Mouse (Mus musculus): ENCODE results near the gene Intu. TPM values are rescaled to one million over a fixed set of nuclear protein-coding genes. Genes with fewer than 3 reads are reported as not detected.

The Intu gene
- polyA plus RNA-seq (2012; rRNA removed), result 2.3 and 4.5 TPM in 2 replicates

DNA sequence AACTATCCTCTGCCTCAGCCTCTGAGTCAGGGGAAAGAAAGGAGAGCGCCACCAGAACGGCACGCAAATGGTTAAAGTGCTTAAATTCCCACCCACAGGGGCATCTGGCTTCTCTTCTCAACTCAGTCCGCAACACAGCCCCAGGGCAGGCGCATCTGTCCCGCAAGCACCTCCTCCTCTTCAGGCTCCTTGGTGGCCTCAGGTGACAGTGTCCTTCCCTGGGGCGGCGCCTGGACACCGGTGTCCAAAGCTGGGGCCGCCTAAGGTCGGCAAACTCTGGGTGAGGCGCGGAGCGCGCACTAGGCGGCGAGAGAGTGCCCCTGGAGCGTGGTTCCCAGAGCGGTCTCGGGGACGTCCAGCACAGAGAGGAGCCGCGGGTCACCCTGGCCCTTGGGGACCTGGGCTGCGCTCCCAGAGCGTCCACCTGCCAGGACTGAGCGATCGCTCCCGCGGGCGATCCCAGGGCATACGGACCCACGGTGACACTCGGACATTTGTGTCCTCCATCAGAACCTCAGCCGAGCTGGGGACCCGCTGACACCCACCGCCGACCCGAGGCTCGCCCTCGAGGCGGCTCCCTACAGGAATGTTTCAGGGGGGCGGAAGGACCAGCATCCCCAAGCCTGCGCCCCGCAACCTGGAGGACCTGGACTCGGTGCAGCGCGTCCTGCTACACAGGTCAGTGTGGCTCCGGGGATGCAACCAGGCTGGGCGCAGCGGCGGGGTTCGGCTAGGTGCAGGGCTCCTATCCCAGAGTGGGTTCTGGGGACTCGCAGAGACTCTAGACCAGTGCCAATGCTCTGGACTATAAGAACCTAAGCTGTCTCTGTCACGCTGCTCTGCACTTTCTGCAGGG lies at the start of gene Intu:
Intu (plus strand) TSS at position 1 of the 856 bp plus-strand sequence.
- DNase-seq (ENCODE audit: low read depth), result no peak

DNA sequence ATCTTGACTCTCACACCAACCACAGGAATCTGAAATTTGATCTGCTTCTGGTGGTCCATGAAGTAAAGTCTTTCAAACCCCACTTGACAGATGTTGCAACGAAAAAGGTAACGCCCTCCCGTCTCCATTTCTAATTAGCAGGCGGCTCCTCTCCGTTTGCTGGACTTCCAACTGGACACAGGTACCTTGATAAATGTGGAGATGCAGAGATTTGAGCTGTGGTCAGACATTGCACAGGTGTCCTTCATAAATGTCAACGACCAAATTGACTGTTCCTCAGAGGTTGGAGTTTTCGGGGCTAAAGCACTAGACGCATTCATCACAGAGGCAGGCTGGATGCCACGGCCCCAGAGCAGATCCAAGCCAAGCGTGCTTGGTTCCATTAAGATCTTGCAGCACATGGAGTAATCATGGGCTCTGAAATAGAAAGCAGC lies 47.8 kb upstream of the Intu start:
- no peak for DNase-seq (ENCODE audit: low read depth)

DNA sequence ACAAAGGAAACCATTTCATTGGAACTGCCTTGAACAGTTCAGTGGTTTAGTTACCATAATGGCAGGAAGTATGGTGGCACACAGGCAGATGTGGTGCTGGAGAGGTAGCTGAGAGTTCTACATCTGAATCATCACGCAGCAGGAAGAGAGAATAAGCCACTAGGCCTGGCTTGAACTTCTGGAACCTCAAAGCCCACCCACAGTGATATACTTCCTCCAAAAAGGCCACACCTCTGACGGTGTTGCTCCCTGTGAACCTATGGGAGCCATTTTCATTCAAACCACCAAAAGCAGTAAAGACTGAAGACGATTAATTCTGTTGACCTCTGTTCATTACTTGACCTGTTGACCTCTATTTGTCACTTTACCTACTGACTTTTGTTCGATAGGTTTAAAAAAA lies 43.7 kb upstream of the Intu start:
- no peak for DNase-seq (ENCODE audit: low read depth)

DNA sequence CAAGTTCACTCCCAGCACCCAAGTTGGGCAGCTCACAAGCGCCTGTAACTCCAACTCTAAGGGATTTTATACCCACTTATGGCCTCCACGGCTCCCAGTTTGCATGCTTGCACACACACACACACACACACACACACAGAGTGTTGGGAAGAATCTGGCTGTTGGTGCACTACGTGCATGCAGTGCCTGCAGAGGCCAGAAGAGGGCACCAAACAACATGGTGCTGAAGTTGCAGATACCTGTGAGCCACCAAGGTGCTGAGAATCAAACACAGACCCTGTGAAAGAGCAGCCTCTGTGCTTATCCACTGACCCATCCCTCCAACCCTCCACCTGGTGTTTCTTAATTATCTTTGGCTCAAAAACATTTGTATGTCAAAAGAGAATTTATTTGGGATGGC lies 39.3 kb upstream of the Intu start:
- DNase-seq (ENCODE audit: low read depth), result no peak

DNA sequence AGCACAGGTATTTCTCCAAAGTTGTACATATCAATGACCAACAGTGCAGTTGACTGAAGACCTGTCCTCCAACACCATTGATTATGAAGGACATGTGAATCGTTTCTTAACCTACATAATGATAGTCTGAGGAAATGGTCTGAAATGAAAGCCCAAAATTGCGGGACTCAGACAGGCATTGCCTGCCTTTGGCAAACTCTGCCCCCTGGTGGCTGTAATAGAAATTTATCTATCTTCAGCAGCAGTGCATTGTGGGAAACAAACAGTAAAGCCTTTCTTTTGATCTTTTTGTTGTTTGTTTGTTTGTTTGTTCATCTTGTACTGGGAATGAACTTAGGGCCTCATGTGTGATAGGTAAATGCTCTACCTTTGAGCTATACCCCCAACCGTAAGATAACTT lies 32.2 kb upstream of the Intu start:
- DNase-seq (ENCODE audit: low read depth), result no peak

DNA sequence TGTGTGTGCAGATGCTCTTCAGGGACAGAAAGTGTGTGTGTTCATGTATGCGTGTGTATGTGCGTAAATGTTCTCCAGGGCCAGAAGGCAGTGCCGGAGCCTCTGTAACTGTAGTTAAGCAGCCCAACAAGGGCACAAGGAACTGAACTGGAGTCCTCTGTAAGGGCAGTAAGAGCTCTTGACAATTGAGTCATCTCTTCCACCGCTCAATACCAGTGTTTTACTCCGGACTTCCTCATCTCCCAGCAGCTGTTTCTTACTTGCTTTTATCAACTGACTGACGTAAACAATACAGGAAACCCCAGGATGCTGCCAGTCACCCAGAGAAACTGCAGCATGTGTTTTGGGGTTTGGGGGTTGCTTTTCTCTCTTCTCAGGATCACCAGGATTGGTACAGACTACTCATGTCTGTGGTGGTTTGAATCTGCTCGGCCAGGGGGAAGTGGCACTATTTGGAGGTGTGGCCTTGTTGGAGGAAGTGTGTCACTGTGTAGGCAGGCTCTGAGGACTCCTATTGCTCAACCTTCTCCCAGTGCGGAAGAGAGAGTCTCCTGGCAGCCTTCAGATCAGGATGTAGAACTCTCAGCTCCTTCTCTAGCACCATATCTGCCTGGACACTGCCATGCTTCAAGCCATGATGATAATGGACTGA lies 30.8 kb upstream of the Intu start:
- no peak for DNase-seq (ENCODE audit: low read depth)

DNA sequence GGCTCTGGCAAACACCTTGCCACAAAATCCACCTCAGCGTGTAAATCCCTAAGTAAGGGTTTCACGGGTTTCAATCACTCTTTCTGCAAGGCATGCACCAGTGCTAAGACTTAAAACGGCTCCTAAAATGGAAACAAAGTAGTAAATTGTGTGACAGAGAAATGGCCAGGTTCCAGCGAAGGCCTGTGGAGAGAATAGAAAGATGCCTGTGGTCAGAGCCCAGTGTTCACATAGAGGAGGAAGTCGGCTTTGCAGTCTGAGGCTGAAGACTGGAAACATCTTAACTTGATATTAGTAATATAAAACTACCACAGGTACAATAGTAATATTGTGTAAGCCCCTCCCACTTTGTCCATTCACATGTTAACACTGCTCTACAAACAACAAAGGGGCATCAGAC lies 26.7 kb upstream of the Intu start:
- DNase-seq (ENCODE audit: low read depth), result no peak

DNA sequence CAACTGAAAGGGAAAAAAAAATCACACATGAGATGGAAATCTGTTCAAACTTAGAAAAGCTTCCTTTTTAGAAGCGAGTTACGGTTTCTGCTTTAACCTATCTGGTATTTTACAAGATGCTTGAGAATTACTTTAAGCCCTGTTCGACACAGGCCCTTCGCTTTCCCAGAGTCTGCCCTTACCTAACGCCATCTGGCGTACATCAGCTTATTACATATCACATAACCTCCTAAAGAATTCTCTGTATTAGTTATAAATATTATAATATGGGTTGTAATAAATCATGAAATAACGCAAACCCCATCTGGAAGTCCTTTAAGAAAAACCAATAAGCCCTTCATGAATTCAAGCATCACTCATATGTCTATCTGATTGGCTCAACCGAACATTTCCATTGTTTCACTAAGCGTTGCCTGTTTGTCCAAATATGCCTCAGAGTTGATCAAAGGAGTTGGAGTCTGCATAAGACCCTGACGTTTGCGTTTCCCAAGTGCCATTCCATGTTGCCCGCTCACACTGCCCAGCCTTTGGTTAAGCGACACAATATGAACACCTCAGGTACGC lies 25.6 kb upstream of the Intu start:
- DNase-seq (ENCODE audit: low read depth), result no peak

DNA sequence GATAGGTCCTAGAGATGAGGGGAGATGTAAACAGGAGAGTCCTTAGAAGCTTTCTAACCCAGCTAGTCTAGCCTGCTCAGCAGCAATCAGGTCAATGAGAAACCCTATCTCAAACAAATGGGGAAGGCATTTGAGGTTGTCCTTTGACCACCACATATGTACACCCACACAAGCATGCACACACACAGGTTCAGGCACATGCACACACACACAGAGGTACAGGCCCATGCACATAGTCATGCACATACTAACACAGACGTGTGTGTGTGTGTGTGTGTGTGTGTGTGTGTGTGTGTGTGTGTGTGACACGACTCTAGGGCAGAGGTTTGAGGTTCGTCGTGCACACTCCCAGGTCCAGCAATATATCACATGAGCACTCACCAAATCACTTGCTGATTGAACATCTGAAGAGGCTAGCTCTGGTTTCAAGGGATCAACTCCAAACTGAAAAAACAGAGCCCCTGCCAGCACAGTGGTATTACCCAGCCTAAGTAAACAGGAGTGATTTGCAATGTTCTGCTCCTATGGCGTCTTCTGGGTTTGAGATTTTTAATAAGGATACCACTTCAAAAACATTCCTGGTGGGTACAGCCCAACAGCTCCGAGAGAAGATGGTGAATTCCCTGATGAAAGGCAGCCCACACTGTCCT lies 22.0 kb upstream of the Intu start:
- DNase-seq (ENCODE audit: low read depth), result no peak

DNA sequence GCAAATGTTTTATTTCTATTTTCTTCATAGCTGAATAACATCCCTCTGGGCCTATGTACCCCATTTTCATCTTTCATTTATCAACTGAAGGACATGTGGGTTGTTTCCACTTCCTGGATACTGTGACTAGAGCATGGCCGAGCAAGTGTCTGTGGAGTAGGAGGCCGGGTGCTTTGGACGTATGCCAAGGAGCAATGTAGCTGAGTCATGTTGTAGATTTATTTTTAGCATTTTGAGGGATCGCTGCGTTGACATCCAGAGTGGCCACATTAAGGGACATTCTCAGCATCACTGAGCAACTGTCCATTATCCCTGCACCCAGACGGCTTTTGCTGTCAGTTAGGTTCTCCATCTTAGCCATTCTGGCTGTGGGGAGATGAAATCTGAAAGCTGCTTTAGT lies 20.5 kb upstream of the Intu start:
- DNase-seq (ENCODE audit: low read depth), result no peak

DNA sequence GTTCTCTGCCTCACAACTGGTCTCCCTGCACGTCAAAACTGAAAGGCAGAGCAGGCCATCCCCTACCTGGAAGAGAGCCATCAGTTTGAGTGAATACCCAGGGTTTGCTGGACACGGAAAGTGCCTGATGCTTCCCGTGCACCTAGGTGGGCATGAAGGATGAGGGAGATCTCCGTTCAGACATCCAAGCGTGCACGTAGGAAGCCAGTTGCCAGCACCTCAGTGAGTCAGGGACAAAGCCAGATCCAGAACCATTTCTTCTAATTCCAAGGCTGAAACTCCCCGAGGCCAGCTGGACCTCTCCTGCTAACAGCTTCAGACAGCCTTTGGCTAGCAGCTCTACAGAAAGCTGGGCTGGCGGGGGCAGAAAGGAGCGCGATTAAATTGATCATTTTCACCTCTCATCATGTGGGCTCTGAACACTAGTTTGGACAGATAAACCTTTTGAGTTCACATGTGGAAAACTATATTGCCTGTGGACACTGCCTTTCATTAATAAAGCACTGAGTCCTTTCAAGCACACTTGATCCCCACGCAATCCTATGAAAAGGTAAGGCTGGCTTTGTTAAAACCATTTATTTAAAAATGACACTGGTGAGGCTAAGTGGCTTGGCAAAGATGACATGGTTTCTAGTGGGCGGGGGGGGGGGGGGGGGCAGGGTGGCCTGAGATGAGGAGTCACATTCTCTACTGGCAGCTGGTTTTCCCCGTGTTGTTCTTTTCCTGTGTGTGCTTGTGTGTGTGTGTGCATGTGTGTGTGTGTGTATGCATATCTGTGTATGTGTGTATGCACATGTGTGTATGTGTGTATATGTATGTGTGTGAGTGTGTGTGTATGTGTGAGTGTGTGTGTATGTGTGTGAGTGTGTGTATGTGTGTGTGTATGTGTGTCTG lies 17.9 kb upstream of the Intu start:
- DNase-seq (ENCODE audit: low read depth), result no peak

DNA sequence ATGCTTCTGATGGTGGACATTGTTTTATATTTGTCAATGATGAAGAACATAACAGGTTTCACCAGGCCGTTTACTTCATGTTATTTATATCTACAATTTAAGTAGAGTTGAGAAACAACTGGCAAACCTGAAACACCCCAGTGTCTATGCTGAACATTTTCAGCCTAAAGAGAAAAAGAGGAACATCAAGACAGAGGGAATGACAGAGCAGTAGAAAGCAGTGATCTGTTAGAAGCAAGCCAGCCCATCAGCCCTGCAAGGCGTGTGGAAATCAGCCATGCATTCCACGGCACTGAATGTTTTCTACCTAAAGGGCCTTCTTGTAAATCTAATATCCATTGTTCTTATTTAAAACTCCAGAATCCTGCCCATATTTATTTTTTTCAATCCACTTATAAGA lies 12.8 kb upstream of the Intu start:
- no peak for DNase-seq (ENCODE audit: low read depth)

DNA sequence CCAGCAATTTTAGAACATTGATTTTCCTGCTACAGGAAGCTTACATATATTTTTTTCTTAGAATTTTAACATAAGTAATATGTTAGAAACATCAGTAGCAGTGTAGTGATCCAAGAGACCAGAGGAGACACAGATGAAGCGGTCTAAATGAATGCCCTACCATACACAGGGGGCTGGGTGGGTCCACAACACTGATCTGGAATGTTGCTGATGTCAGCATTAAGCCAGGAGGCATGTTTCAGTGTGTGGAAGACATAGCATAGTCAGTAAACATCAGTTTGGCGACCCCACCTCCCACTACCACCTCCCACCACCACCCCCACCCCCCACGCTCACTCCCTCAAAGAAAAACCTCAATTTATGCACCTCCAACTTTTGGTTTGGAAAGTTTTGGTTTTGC lies 11.5 kb upstream of the Intu start:
- DNase-seq (ENCODE audit: low read depth), result no peak

DNA sequence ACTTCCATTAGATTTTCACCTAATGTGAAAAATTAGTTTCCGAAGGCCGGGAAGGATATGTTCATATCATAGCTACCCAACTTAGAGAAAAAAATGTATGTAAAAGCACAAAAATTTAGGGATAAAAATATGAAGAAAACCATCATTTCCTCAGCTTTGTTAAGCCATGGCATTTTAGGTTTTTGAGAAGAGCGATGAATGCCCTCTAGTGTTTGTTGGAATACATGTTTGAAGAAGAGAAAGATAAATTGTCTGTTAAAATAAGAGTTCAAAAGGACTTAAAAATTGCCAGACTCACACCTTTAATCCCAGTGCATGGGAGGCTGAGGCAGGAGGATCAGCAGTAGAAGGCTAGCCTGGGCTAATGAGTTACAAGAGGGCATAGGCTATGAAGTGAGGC lies 10.5 kb upstream of the Intu start:
- no peak for DNase-seq (ENCODE audit: low read depth)

DNA sequence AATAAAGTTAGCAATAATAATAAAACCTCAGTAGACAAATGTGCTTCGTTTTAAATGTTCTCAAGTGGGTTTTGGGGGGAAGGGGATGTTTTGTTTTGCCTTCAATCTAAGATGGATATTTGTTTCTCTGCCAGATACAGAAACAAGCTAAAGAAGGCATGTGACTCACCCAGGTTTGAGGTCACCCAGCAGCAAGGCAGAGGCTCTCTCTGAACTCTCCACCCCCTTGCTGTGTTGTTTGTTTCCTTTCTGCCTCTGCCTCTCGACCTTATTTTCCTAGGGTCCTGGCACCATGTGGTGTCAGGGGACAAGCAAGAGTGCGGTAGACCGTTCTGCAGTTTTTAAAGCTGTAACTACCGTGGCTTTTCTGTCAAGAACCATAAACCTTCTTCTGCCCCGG lies 8.6 kb upstream of the Intu start:
- no peak for DNase-seq (ENCODE audit: low read depth)

DNA sequence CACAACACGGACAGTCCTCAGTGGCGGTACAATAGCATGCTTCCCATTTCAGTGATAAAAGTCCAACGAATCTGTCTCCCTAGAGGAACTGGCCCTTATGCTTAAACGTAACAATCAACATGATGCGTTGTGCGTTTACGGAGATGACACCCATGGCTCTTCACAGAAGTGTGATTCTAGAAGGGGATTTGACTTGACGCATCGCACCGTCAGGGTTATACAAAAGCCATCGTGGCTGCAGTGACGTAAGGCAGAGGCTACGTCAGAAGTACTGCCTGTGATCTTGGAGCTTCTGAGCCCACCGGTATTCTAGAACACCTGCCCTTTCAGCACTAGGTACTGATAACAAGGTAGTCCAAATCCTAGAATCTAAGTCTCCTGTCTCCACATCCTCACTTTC lies 8.2 kb upstream of the Intu start:
- DNase-seq (ENCODE audit: low read depth), result no peak

DNA sequence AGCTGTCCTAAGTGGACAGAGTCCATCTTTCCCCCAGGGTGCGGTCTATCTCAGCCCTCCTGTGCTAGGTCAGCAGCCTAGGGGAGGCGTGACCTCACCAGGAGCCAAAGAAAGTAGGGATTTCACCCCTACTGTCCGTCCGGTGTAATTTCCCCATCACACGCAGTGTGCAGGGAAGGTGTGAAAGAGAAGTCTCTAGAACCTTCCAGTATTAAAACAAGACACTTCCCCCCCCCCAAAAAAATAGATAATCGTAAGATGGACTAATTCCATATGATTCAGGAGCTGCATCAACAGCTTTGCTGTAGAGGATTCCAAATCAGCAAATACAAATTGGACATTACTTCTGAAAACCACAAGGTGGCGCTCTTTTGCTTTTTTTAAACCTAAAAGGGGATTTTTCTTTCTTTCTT lies 7.7 kb upstream of the Intu start:
- peak; percentile 1 for DNase-seq (ENCODE audit: low read depth)

DNA sequence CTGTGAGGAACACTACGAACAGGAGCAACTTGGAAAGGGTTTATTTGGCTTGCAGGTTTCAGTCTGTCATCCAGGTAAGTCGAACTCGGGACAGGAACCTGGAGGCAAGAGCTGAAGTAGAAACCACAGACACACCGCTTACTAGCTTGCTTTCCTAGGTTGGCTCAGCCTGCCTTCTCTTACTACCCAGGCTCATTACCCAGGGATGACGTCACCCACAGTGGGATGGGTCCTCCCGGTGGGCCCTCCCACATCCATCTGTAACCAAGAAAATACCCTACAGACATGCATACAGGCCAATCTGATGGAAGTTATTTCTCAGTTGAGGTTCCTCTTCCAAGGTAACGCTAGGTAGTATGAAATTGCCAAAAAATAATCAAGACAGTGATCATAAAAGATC lies 6.2 kb upstream of the Intu start:
- no peak for DNase-seq (ENCODE audit: low read depth)

DNA sequence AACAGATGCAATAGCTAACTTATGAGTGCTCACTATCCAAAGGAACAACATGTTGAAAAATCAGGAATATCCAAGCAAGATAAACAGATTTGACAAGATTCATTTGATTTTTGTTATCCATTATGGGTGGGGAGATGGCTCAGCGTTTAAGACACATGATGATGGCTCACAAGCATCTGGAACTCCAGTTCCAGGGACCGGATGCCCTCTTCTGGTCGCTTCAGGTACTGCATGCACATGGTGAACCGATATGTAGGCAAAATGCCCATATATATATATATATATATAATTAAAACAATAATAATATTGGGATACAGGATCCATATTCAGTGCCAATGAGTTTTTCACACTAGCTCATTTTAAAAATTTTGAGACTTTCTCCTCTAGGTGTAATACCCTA lies 5.7 kb upstream of the Intu start:
- no peak for DNase-seq (ENCODE audit: low read depth)

DNA sequence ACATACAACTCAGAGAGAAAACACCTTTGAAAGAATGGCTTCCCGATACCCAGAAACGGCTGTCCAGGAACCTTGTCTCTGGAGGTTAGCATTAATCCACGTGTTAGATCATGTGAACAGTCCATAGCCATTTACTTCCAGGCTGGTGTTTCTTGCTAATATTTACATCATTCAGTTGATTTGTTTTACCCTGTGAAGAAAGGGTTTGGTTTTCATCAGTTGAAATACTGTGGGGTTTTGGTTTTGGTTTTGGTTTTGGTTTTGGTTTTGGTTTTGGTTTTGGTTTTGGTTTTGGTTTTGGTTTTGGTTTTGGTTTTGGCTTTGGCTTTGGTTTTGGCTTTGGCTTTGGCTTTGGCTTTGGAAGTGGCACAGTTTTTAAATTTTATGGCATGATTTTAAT lies 5.0 kb upstream of the Intu start:
- DNase-seq (ENCODE audit: low read depth), result no peak

DNA sequence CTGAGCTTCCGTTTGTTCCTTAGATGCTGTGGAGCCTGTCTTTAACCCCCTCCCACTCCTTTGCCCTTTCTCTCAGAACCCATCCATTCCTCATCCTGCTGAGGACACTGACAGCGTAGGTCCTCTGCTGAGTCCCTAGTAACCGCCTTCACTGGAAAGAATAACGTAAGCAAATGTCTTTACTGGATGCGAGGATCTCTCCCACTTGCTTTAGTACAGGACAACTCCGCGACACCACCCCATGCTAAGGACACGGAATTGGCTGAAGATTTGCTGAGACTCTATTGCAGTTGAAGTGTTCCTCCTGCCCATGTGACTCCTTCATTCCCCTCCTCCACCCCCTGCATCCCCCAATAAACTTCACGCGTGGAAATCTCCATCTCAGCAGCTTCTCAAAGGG lies 3.9 kb upstream of the Intu start:
- DNase-seq (ENCODE audit: low read depth), result no peak

Data from gonadal fat pad, adult 2 months (tissue).